Mouse (Mus musculus) heart, adult 8-10 months (tissue): Measurements from ENCODE around the gene Scamp1. TPM values are rescaled to one million over a fixed set of nuclear protein-coding genes. Genes with fewer than 3 reads are reported as not detected.

ENCODE experiments used
- DNase-seq: peaks from one replicate; pipeline ENCODE4 v3.0.0; 2022; ENCODE audit warnings: low spot score
- total RNA-seq, 4 experiments: library from RNA; stranded (reverse); gene quantifications; 2 replicates each; pipeline ENCODE4 v1.2.4; 2022

Scamp1 gene
- total RNA-seq, 4 experiments from 2014 or later, result 31.4 to 43.0 (median 34.5) TPM

- DNase-seq, result no peak
Measured at GRCm38 (mm10) chr13:94271284-94271683, 14.4 kb downstream of the Scamp1 start.

- no peak for DNase-seq
Measured at GRCm38 (mm10) chr13:94268201-94268600, 17.5 kb downstream of the Scamp1 start.

- DNase-seq, result no peak
Measured at GRCm38 (mm10) chr13:94267190-94267589, 18.5 kb downstream of the Scamp1 start.

GRCm38 (mm10) chr13:94266530-94266929 lies 19.1 kb downstream of the Scamp1 start:
- no peak for DNase-seq

GRCm38 (mm10) chr13:94265291-94265690 lies 20.4 kb downstream of the Scamp1 start:
- no peak for DNase-seq

- peak; percentile 33 for DNase-seq
Measured at GRCm38 (mm10) chr13:94263943-94264342, 21.7 kb downstream of the Scamp1 start.

- DNase-seq, result no peak
Measured at GRCm38 (mm10) chr13:94262551-94262950, 23.1 kb downstream of the Scamp1 start.

- no peak for DNase-seq
Measured at GRCm38 (mm10) chr13:94261624-94262023, 24.0 kb downstream of the Scamp1 start.

GRCm38 (mm10) chr13:94260961-94261360 lies 24.7 kb downstream of the Scamp1 start:
- DNase-seq, result no peak

GRCm38 (mm10) chr13:94259210-94259609 lies 26.4 kb downstream of the Scamp1 start:
- DNase-seq, result no peak

GRCm38 (mm10) chr13:94258530-94258929 lies 27.1 kb downstream of the Scamp1 start:
- DNase-seq, result no peak

- DNase-seq, result no peak
Measured at GRCm38 (mm10) chr13:94257711-94258110, 27.9 kb downstream of the Scamp1 start.

- peak; percentile 15 for DNase-seq
Measured at GRCm38 (mm10) chr13:94255176-94255575, 30.5 kb downstream of the Scamp1 start.

GRCm38 (mm10) chr13:94254286-94254685 lies 31.4 kb downstream of the Scamp1 start:
- DNase-seq, result no peak

GRCm38 (mm10) chr13:94253052-94253451 lies 32.6 kb downstream of the Scamp1 start:
- no peak for DNase-seq

GRCm38 (mm10) chr13:94250761-94251160 lies 34.9 kb downstream of the Scamp1 start:
- no peak for DNase-seq

GRCm38 (mm10) chr13:94250188-94250587 lies 35.5 kb downstream of the Scamp1 start:
- no peak for DNase-seq

GRCm38 (mm10) chr13:94242897-94243296 lies 42.8 kb downstream of the Scamp1 start:
- DNase-seq, result no peak

GRCm38 (mm10) chr13:94241892-94242524 lies 43.6 kb downstream of the Scamp1 start:
- no peak for DNase-seq

- no peak for DNase-seq
Measured at GRCm38 (mm10) chr13:94240873-94241272, 44.8 kb downstream of the Scamp1 start.

GRCm38 (mm10) chr13:94240111-94240510 lies 45.5 kb downstream of the Scamp1 start:
- DNase-seq, result no peak

- no peak for DNase-seq
Measured at GRCm38 (mm10) chr13:94239488-94239887, 46.2 kb downstream of the Scamp1 start.

- DNase-seq, result no peak
Measured at GRCm38 (mm10) chr13:94231871-94232270, 53.8 kb downstream of the Scamp1 start.
